Mouse (Mus musculus): ENCODE measurements around the gene Shb.

DNA sequence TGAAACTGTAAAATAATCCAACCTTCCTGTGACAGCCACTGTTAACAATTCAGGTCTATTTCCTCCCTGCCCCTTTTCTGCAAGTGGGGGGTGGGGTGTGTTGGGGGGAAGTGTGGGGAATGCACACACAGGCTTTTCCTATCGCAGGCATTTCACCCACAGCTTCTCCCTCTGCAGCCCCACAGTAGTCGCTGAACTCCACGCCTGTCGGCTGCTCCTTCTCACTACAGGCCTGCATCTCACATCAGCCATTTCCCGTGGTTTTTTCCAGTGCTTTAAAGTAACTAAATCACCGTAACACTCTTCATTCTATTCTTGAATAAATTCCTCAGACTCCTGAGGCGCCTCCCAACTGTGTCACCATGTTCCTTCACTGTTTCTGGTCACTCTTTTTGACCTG is 17.9 kb downstream of the Shb start:
- TF ChIP-seq CTCF (IDR thresholded peaks at IDR 0.05; ENCODE audit: low read depth, low read length), result no peak
- no peak for TF ChIP-seq POLR2A (IDR thresholded peaks at IDR 0.05; ENCODE audit: extremely low read depth, insufficient read depth, low read length)

Measured in liver, adult 2 months (tissue).